Mouse (Mus musculus): Measurements from ENCODE around the gene Cggbp1. TPM values are rescaled to one million over a fixed set of nuclear protein-coding genes. Genes with fewer than 3 reads are reported as not detected.

The Cggbp1 gene
- 58.2 and 58.6 TPM in 2 replicates for polyA plus RNA-seq (2015; fragmentation: Nextera tagmentation; extraction: Ambion mirVana)

GRCm38 (mm10) chr16:64851563-64852362 lies at the start of gene Cggbp1, which contains the start of gene Zfp654:
Cggbp1 (plus strand) TSS chr16:64851996.
Zfp654 (minus strand) TSS chr16:64851652.
- Histone ChIP-seq H3K4me1 (peaks cover 28% of the 10 kb centered on the region), H3K9ac (replicated peaks) (peak within 1 kb of the TSS; percentile 87), H3K4me3 (replicated peaks) (peak within 1 kb of the TSS; percentile 62), H3K4me2 (peak within 1 kb of the TSS; percentile 88), H3K9me3 (replicated peaks) (no peaks in the 10 kb centered on the region), H3K27me3 (replicated peaks) (no peaks in the 10 kb centered on the region), H3K27ac (replicated peaks) (peak within 1 kb of the TSS; percentile 99), H3K36me3 (peaks cover 10% of the 10 kb centered on the region)
- under 1% methylated on average over 75 of the region's 85 CpGs for WGBS
- ATAC-seq (ENCODE audit: low FRiP score), result peak; percentile 99

GRCm38 (mm10) chr16:64803041-64803440 lies 48.8 kb upstream of the Cggbp1 start:
- Histone ChIP-seq H3K4me2 (no peak overlapping the region), H3K4me3 (replicated peaks) (no peak overlapping the region), H3K4me1 (no peaks in the 10 kb centered on the region), H3K9ac (replicated peaks) (no peak overlapping the region), H3K36me3 (peaks cover 10% of the 10 kb centered on the region; the same call in 1 of the 2 replicates), H3K27me3 (replicated peaks) (no peaks in the 10 kb centered on the region), H3K27ac (replicated peaks) (no peak overlapping the region), H3K9me3 (replicated peaks) (no peaks in the 10 kb centered on the region)
- ATAC-seq (ENCODE audit: low FRiP score), result no peak
- WGBS, result 91% methylated on average over 3 of the region's 3 CpGs

GRCm38 (mm10) chr16:64817094-64817765 lies 34.6 kb upstream of the Cggbp1 start:
- H3K9ac ChIP-seq (replicated peaks), result no peak overlapping the region
- no peaks in the 10 kb centered on the region for H3K9me3 ChIP-seq (replicated peaks)
- no peak for ATAC-seq (ENCODE audit: low FRiP score)
- no peak overlapping the region for H3K4me2 ChIP-seq
- no peak overlapping the region for H3K4me3 ChIP-seq (replicated peaks)
- no peaks in the 10 kb centered on the region for H3K4me1 ChIP-seq
- H3K27me3 ChIP-seq (replicated peaks), result no peaks in the 10 kb centered on the region
- peaks cover 7% of the 10 kb centered on the region for H3K36me3 ChIP-seq
- 97% methylated on average over 3 of the region's 3 CpGs for WGBS
- H3K27ac ChIP-seq (replicated peaks), result no peak overlapping the region

- WGBS, result 91% methylated on average over 1 of the region's 1 CpGs
- no peak for ATAC-seq (ENCODE audit: low FRiP score)
Measured at GRCm38 (mm10) chr16:64823890-64824289, 27.9 kb upstream of the Cggbp1 start.

GRCm38 (mm10) chr16:64824474-64824873 lies 27.3 kb upstream of the Cggbp1 start:
- Histone ChIP-seq H3K9me3 (replicated peaks) (no peaks in the 10 kb centered on the region), H3K27me3 (replicated peaks) (no peaks in the 10 kb centered on the region), H3K36me3 (no peaks in the 10 kb centered on the region), H3K4me2 (no peak overlapping the region), H3K9ac (replicated peaks) (no peak overlapping the region), H3K4me3 (replicated peaks) (no peak overlapping the region), H3K4me1 (no peaks in the 10 kb centered on the region), H3K27ac (replicated peaks) (no peak overlapping the region)
- WGBS, result 95% methylated on average over 1 of the region's 1 CpGs
- ATAC-seq (ENCODE audit: low FRiP score), result no peak

More at GRCm38 (mm10) chr16:64823890-64824289, 27.9 kb upstream of the Cggbp1 start:
- no peak overlapping the region for H3K4me2 ChIP-seq
- H3K36me3 ChIP-seq, result no peaks in the 10 kb centered on the region
- H3K27ac ChIP-seq (replicated peaks), result no peak overlapping the region
- H3K9me3 ChIP-seq (replicated peaks), result no peaks in the 10 kb centered on the region
- no peak overlapping the region for H3K4me3 ChIP-seq (replicated peaks)
- H3K4me1 ChIP-seq, result no peaks in the 10 kb centered on the region
- no peaks in the 10 kb centered on the region for H3K27me3 ChIP-seq (replicated peaks)
- H3K9ac ChIP-seq (replicated peaks), result no peak overlapping the region

- Histone ChIP-seq H3K4me2 (no peak overlapping the region), H3K27me3 (replicated peaks) (no peaks in the 10 kb centered on the region), H3K27ac (replicated peaks) (no peak overlapping the region), H3K4me3 (replicated peaks) (no peak overlapping the region), H3K9me3 (replicated peaks) (no peaks in the 10 kb centered on the region), H3K36me3 (peaks cover 3% of the 10 kb centered on the region), H3K9ac (replicated peaks) (no peak overlapping the region), H3K4me1 (no peaks in the 10 kb centered on the region)
- ATAC-seq (ENCODE audit: low FRiP score), result no peak
- WGBS, result 97% methylated on average over 15 of the region's 15 CpGs
Measured at GRCm38 (mm10) chr16:64830291-64830690, 21.5 kb upstream of the Cggbp1 start.

- Histone ChIP-seq H3K9ac (replicated peaks) (no peak overlapping the region), H3K4me1 (no peaks in the 10 kb centered on the region), H3K27me3 (replicated peaks) (no peaks in the 10 kb centered on the region), H3K4me2 (no peak overlapping the region), H3K4me3 (replicated peaks) (no peak overlapping the region), H3K36me3 (no peaks in the 10 kb centered on the region), H3K9me3 (replicated peaks) (no peaks in the 10 kb centered on the region), H3K27ac (replicated peaks) (no peak overlapping the region)
- 82% methylated on average over 1 of the region's 1 CpGs for WGBS
- ATAC-seq (ENCODE audit: low FRiP score), result no peak
Measured at GRCm38 (mm10) chr16:64835996-64836545, 15.7 kb upstream of the Cggbp1 start.

- no peak overlapping the region for H3K4me3 ChIP-seq (replicated peaks)
- ATAC-seq (ENCODE audit: low FRiP score), result no peak
- H3K4me1 ChIP-seq, result no peaks in the 10 kb centered on the region
- no peaks in the 10 kb centered on the region for H3K36me3 ChIP-seq
- no peak overlapping the region for H3K4me2 ChIP-seq
- H3K27ac ChIP-seq (replicated peaks), result no peak overlapping the region
- 91% methylated on average over 2 of the region's 2 CpGs for WGBS
- H3K27me3 ChIP-seq (replicated peaks), result no peaks in the 10 kb centered on the region
- no peak overlapping the region for H3K9ac ChIP-seq (replicated peaks)
- no peaks in the 10 kb centered on the region for H3K9me3 ChIP-seq (replicated peaks)
Measured at GRCm38 (mm10) chr16:64836709-64837108, 15.1 kb upstream of the Cggbp1 start.

- Histone ChIP-seq H3K9ac (replicated peaks) (no peak overlapping the region), H3K4me3 (replicated peaks) (no peak overlapping the region), H3K27ac (replicated peaks) (no peak overlapping the region), H3K27me3 (replicated peaks) (no peaks in the 10 kb centered on the region), H3K4me2 (no peak overlapping the region), H3K36me3 (no peaks in the 10 kb centered on the region), H3K4me1 (no peaks in the 10 kb centered on the region), H3K9me3 (replicated peaks) (no peaks in the 10 kb centered on the region)
- no peak for ATAC-seq (ENCODE audit: low FRiP score)
- 90% methylated on average over 5 of the region's 5 CpGs for WGBS
Measured at GRCm38 (mm10) chr16:64841481-64842373, 10.1 kb upstream of the Cggbp1 start.

GRCm38 (mm10) chr16:64842374-64842729 lies 9.4 kb upstream of the Cggbp1 start:
- Histone ChIP-seq H3K27ac (replicated peaks) (no peak overlapping the region), H3K9ac (replicated peaks) (no peak overlapping the region), H3K4me3 (replicated peaks) (no peak overlapping the region), H3K4me2 (no peak overlapping the region), H3K36me3 (no peaks in the 10 kb centered on the region), H3K27me3 (replicated peaks) (no peaks in the 10 kb centered on the region), H3K9me3 (replicated peaks) (no peaks in the 10 kb centered on the region), H3K4me1 (no peaks in the 10 kb centered on the region)
- 95% methylated on average over 3 of the region's 3 CpGs for WGBS
- no peak for ATAC-seq (ENCODE audit: low FRiP score)

- no peak for ATAC-seq (ENCODE audit: low FRiP score)
- Histone ChIP-seq H3K9me3 (replicated peaks) (no peaks in the 10 kb centered on the region), H3K4me2 (no peak overlapping the region), H3K27me3 (replicated peaks) (no peaks in the 10 kb centered on the region), H3K27ac (replicated peaks) (no peak overlapping the region), H3K4me1 (peaks cover 10% of the 10 kb centered on the region), H3K36me3 (no peaks in the 10 kb centered on the region), H3K9ac (replicated peaks) (no peak overlapping the region), H3K4me3 (replicated peaks) (no peak overlapping the region)
- 90% methylated on average over 8 of the region's 8 CpGs for WGBS
Measured at GRCm38 (mm10) chr16:64845947-64846346, 5.8 kb upstream of the Cggbp1 start.
